Mouse (Mus musculus) right cerebral cortex, adult 2 months (tissue): ENCODE data around the gene Hdgfl3.

Source experiments
- DNase-seq, 2 experiments: peaks; one replicate each; pipeline ENCODE4 v3.0.0; 2021 to 2022; ENCODE audit warnings: low spot score in 2 of 2

Hdgfl3 gene

GRCm38 (mm10) chr7:81899361-81899760 lies 34.9 kb downstream of the Hdgfl3 start:
- DNase-seq: no peak

DNA sequence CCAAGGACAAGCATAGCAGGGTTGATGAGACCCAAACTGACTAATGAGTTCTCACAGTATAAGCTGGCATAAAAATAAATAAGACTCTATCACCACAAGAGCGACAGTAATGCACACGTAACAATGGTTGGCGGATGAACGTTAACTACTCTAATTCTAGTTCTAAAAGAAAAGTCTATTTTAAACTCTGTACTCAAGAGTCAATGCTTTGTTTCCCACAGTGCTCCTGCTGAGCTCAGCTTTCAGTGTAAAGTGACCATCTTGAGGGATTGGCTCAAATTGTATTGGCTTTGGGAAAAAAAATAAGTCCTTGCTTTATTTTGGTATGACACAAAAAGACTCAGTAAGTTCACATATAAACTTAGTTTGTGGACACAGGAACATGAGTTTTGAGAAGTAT lies 49.1 kb downstream of the Hdgfl3 start:
- no peak for DNase-seq

DNA sequence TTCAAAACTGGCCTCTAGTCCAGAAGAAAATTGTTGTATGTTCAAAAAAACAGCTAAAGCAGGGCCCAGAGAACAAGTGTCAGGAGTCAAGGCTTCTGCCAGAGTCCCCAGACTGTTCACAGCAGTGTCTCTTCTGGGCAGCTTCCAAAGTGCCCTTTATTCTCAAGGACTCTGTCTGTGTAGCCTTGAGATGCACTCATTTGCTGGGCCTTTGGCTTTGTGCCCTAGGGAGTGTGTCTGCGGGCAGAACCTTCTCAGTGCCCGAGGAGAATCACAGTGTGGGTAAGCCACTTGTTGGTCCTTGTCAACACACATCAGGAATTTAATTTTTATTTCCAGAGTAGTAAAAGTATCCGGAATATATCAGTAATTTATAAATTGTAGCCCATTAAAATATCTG lies 52.7 kb downstream of the Hdgfl3 start:
- DNase-seq: no peak

- DNase-seq: no peak
Measured at GRCm38 (mm10) chr7:81880797-81881196, 53.5 kb downstream of the Hdgfl3 start.

GRCm38 (mm10) chr7:81880286-81880685 lies 54.0 kb downstream of the Hdgfl3 start:
- no peak for DNase-seq

DNA sequence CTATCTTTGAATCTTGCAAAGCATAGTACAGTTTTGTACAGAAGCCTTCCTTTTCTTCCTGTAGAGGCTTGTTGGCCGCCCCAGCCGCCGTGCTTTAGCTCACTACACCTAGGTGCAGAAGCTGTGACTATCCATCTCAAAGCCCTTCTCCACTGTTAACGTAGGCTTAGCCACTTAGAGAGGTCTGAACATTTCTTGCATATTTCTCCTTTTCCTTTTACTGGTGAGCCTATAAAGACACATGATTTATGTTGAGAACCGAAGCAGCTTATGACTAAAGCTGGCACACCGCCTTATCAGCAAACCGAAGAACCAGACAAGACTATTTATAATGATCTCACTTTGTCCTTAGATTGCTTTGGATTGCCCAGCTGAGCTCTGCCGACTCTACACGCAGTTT lies 58.9 kb downstream of the Hdgfl3 start:
- no peak for DNase-seq

DNA sequence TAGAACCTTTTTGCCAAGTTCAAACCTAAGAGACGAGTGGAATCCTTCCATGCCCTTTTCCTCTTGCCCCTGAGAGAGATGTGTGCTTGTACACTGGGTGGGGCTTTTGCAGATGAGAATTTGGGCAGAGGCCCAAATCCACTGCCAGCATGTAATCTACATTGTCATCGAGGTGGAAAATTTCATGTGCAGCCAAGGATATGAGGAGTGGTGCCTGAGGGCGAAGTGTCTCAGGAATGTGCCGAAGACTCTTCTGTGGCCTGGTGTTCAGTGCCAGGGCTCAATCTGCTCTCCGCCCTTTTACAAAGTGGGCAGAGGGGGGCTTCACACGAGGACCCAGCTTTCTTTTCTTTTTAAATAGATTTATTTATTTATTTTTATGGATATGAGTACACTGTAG lies 59.6 kb downstream of the Hdgfl3 start:
- no peak for DNase-seq

- DNase-seq: no peak
Measured at GRCm38 (mm10) chr7:81873807-81874206, 60.5 kb downstream of the Hdgfl3 start.

DNA sequence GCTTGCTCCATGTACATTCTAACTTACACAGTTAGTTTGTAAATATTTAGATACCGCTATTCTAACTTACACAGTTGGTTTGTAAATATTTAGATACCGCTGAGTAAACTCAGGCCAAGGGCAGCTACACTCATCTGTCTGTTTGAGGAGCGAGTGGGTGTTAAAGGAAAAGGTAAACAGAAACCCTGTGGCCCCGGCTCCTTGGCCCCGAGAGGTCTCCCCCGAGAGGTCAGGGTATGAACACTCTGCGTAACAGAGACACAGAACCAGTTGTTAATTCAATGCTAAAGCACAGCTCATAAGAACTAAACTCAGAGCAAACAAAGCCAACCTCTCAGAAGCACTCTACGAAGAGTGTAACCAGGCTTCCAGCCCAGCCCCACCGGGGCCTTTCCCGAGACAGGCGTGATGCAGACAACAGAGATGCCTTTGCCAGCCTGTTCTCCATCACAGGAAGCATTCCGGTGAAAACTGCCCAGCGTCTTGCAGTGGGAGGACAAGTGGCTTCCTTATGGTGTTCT lies 61.7 kb downstream of the Hdgfl3 start:
- DNase-seq: no peak

- peak in 1 of 2 experiments; percentile 60 for DNase-seq
Measured at GRCm38 (mm10) chr7:81868158-81868557, 66.1 kb downstream of the Hdgfl3 start.

DNA sequence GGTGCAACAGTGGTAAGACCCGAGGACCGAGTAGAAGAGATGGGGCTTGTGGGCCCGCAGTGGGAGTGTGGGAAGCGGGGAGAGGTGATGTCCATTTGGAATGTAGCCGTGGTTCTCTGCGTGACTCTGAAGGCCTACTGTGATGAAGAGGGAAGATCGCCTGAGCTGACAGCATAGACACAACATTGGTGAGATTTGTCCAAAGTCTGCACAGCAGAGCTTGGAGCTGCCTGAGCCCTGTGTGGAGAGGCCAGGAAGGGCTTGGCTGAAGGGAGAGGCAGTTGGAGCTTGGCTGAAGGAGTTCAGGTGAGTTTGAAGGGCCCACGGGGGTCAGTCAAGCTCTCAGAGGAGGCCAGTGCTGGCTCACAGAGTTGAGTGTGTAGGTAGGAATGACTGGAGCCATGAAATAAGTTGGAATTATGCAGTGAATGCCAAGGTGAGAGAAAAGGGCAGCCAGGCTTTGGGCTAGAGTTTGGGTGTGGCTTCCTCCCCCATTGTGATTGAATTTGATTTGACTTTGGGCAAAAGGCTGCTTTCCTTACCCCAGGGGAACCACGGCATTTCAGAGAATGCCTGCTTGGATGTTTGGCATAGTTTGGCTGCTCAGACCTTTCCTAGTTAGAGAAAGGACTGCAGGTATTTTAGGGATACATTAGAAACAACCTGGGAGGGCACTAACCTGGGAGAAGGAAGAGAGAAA lies 66.9 kb downstream of the Hdgfl3 start:
- DNase-seq: no peak

GRCm38 (mm10) chr7:81865937-81866336 lies 68.3 kb downstream of the Hdgfl3 start:
- DNase-seq: no peak

GRCm38 (mm10) chr7:81864552-81864951 lies 69.7 kb downstream of the Hdgfl3 start:
- no peak for DNase-seq

GRCm38 (mm10) chr7:81862587-81863583 lies 71.4 kb downstream of the Hdgfl3 start:
- DNase-seq: no peak

DNA sequence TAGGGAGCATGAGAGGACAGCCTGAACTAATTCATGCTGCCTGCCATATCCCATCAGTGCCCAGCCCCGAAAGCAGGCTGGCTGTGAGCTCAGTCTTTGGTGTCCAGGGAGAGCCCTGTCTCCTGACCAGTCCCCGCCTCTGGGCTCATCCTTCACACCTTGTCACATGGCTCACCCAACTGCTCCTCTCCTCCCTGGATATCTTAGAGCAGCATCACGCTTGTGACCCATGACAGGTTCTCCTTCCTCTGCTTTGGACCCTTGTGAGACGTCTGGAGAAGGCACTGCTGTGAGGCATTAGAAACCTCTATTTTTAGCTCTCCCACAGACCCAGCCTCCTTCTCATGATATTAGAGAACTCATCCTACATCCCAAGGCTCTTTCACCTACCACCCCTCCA lies 72.4 kb downstream of the Hdgfl3 start:
- no peak for DNase-seq

- no peak for DNase-seq
Measured at GRCm38 (mm10) chr7:81861461-81861860, 72.8 kb downstream of the Hdgfl3 start.

DNA sequence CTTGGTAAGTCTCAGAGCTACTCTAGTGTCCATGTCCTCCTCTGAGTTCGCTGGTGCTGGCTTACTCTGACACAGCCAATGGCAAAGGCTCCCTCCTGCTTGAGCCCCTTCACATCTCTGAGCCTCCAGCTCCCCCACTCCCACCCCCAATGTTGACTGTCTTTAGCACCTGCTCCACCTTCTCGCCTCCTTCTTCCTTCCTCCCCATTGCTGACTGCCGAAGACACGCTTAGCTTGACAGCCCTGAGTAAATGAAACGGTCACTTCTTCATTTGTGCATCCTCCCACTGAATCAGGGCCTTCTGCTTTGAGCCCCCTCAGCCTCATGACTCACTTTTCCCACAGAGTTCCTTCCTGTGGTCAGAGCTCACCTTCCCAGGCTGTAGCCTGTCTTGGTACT lies 73.3 kb downstream of the Hdgfl3 start:
- DNase-seq: no peak

- no peak for DNase-seq
Measured at GRCm38 (mm10) chr7:81860071-81860470, 74.2 kb downstream of the Hdgfl3 start.

- DNase-seq: no peak
Measured at GRCm38 (mm10) chr7:81858968-81859721, 75.1 kb downstream of the Hdgfl3 start, which contains the start of gene Tm6sf1. TSS of gene Tm6sf1 (plus strand) at chr7:81859001.

DNA sequence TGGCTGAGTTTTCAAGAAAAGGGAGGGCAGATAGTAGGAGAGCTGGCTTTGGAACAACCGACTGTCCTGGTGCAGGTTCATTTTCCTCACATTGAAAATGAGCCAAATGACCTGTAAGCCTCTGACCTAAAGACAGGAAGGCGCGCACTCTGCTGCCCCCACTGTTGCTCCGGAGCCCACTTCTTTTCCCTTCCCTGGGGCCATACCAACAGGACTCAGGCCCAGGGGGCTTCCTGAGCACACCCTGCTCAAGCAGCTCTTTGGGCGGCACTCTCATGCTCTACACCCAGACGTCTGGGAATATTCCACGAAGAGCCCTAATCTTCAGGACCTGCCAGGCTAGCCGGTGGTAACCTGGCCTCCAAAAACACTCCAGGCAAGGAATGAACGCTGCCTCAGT lies 76.0 kb downstream of the Hdgfl3 start:
- no peak for DNase-seq

DNA sequence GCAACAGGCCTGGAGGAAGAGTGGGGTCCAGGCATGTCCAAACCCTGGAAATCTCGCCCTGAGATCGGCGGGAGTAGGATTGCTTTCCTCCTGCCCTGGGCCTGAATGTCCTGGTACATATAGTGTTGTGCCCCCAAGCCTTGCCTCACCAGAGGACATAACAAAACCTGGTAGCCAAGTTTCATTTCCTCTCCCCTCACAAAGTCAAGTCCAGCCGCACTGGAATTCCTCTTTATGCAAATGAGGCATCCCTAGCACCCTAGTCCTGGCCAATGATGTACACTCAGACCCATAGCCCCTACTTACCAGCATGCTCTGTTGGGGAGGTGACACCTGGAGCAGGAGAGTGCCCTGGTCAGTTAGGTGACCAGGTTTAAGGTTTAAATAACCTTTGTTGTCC lies 78.1 kb downstream of the Hdgfl3 start:
- DNase-seq: no peak

DNA sequence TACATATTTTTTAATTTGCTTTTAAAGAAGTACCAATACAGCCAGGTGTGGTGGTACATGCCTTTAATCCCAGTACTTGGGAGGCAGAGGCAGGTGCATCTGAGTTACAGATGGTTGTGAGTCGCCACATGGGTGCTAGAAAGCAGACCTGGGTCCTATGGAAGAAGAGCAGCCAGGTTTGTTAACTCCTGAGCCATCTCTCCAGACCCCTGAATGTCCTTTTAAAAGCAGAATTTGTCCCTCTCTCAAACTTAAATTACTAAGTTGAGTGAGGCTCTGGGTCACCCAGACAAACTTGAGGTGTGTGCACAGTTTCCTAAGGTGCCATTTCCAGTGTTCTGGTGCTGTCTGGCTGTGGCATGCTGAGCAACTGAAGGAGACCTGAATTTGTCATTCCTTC lies 78.6 kb downstream of the Hdgfl3 start, which contains the start of gene Gm10160:
TSS of gene Gm10160 (minus strand) at position 101 of the 400 bp plus-strand sequence.
- no peak for DNase-seq
